Mouse (Mus musculus) embryonic facial prominence, embryonic 11.5 days (tissue): ENCODE data around the gene Gpcpd1. TPM values are rescaled to one million over a fixed set of nuclear protein-coding genes. Genes with fewer than 3 reads are reported as not detected.

ENCODE experiments used
- ATAC-seq: fragments of 200-750 bp; cut with Nextera tagmentation; replicated peaks from 2 replicates; pipeline ENCODE4 v1.8.0; 2017; ENCODE audit warnings: low read depth; ENCODE audit not compliant: insufficient number of reproducible peaks, low FRiP score, low TSS enrichment
- DNase-seq: peaks from one replicate; pipeline ENCODE4 v3.0.0-alpha.2; 2015; ENCODE audit warnings: low spot score
- H3K27ac ChIP-seq: fragments of 300-500 bp; sonication (generic); replicated peaks from 2 replicates; pipeline ENCODE4 v1.5.1; 2014; ENCODE audit warnings: mild to moderate bottlenecking, low read depth, low read length, control low read depth
- H3K27me3 ChIP-seq: fragments of 300-500 bp; sonication (generic); 2 replicates; pipeline ENCODE4 v1.6.1; 2014; ENCODE audit warnings: mild to moderate bottlenecking, low read length, moderate library complexity, mixed read lengths; ENCODE audit not compliant: control insufficient read depth, insufficient read depth
- H3K36me3 ChIP-seq: fragments of 300-500 bp; sonication (generic); replicated peaks from 2 replicates; pipeline ENCODE4 v1.6.1; 2014; ENCODE audit warnings: low read depth, mild to moderate bottlenecking, low read length, moderate library complexity, mixed read lengths; ENCODE audit not compliant: control insufficient read depth, insufficient read depth
- H3K4me1 ChIP-seq: fragments of 300-500 bp; sonication (generic); 2 replicates; pipeline ENCODE4 v1.6.1; 2014; ENCODE audit warnings: low read length, mixed read lengths; ENCODE audit not compliant: control insufficient read depth, insufficient read depth
- H3K4me2 ChIP-seq: fragments of 300-500 bp; sonication (generic); 2 replicates; pipeline ENCODE4 v1.6.1; 2014; ENCODE audit warnings: low read depth, mild to moderate bottlenecking, control low read depth, low read length, moderate library complexity
- H3K4me3 ChIP-seq: fragments of 300-500 bp; sonication (generic); 2 replicates; pipeline ENCODE4 v1.5.1; 2014; ENCODE audit warnings: low read depth, low read length, control low read depth
- H3K9ac ChIP-seq: fragments of 300-500 bp; sonication (generic); replicated peaks from 2 replicates; pipeline ENCODE4 v1.6.1; 2014; ENCODE audit warnings: mild to moderate bottlenecking, control low read depth, low read length
- H3K9me3 ChIP-seq: fragments of 300-500 bp; sonication (generic); replicated peaks from 2 replicates; pipeline ENCODE4 v1.6.1; 2016; ENCODE audit warnings: mild to moderate bottlenecking, low read length, inconsistent platforms, mixed read lengths; ENCODE audit not compliant: control insufficient read depth
- WGBS: fragments of 180-500 bp; shearing (Covaris S2); extraction: QIAGEN DNeasy Blood & Tissue Kit; methylation state at CpG from one replicate; pipeline ENCODE4 v1.1.7; 2014; 5-methylcytosine and 5-hydroxymethylcytosine counted together
- polyA plus RNA-seq: library from polyadenylated mRNA; unstranded; fragments of >200 nt; fragmentation: Nextera tagmentation; extraction: Ambion mirVana; gene quantifications from 2 replicates; pipeline ENCODE4 v1.2.1, GENCODE M21; 2014

Gene Gpcpd1
- polyA plus RNA-seq, 1 experiment from 2014 or later = 40.1 TPM

DNA sequence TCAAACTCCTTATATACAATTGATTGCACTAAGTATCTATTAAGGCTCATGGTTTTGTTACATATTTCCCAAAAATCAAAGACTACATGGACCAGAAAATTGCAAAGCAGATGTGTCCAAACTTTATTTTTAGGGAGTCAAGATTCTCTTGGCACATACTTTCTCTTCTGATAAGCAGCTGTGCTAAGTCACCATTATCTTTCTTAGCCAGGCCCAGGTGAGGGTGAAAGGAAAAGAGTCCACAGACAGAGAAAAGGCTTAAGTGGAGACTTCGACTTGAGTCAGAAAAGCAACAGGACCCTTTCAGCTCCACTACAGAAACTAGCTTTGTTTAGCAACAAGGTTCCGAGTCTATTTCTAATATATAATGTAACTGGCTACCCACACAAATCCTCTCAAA, 14.2 kb downstream of the Gpcpd1 start:
- Histone ChIP-seq H3K27ac (no peak overlapping the region), H3K4me1 (no peaks in the 10 kb centered on the region), H3K9me3 (no peaks in the 10 kb centered on the region), H3K4me3 (no peak overlapping the region), H3K4me2 (no peak overlapping the region), H3K9ac (no peak overlapping the region), H3K36me3 (no peaks in the 10 kb centered on the region; the same call in 1 of the 2 replicates), H3K27me3 (no peaks in the 10 kb centered on the region)
- WGBS = 84% methylated on average over 2 of the region's 2 CpGs
- ATAC-seq (no peak), DNase-seq (no peak)

DNA sequence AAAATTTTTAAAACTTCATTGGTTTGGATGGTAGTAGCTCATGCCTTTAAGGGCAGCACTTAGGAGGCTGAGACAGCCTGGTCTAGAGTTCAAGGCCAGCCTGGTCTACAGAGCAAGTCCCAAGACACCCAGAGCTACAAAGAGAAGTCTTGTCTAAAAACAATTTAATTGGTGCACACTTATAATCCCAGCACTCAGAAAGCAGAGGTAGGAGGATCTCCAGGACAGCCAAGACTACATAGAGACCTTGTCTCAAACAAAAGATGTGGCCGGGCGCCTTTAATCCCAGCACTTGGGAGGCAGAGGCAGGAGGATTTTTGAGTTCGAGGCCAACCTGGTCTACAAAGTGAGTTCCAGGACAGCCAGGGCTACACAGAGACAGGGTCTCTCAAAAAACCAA, 14.9 kb downstream of the Gpcpd1 start:
- H3K36me3 ChIP-seq = no peaks in the 10 kb centered on the region; the same call in 1 of the 2 replicates
- no peak overlapping the region for H3K4me2 ChIP-seq
- H3K4me1 ChIP-seq = no peaks in the 10 kb centered on the region
- ATAC-seq = no peak
- no peak for DNase-seq
- H3K27me3 ChIP-seq = no peaks in the 10 kb centered on the region
- H3K9ac ChIP-seq = no peak overlapping the region
- no peaks in the 10 kb centered on the region for H3K9me3 ChIP-seq
- no peak overlapping the region for H3K27ac ChIP-seq
- no peak overlapping the region for H3K4me3 ChIP-seq
- 94% methylated on average over 3 of the region's 3 CpGs for WGBS

DNA sequence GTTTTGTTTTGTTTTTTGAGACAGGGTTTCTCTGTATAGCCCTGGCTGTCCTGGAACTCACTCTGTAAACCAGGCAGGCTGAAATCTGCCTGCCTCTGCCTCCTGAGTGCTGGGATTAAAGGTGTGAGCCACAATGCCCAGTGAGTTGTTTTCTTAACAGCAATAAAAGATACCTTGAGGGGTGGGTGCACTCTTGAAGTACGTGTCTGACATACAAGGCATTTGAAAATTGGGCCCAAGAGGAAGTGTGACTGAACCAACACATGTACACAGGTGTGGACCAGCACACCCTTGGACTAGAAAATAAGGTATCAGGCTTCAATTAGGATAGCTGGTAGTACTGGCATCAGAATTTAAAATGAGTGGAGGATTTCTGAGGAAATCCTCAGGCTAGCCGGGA, 16.2 kb downstream of the Gpcpd1 start:
- H3K4me2 ChIP-seq = no peak overlapping the region
- H3K4me3 ChIP-seq = no peak overlapping the region
- ATAC-seq = no peak
- no peaks in the 10 kb centered on the region for H3K9me3 ChIP-seq
- no peaks in the 10 kb centered on the region for H3K27me3 ChIP-seq
- H3K27ac ChIP-seq = no peak overlapping the region
- no peak for DNase-seq
- H3K36me3 ChIP-seq = no peaks in the 10 kb centered on the region; the same call in 1 of the 2 replicates
- no peaks in the 10 kb centered on the region for H3K4me1 ChIP-seq
- H3K9ac ChIP-seq = no peak overlapping the region
- 90% methylated on average over 2 of the region's 2 CpGs for WGBS

DNA sequence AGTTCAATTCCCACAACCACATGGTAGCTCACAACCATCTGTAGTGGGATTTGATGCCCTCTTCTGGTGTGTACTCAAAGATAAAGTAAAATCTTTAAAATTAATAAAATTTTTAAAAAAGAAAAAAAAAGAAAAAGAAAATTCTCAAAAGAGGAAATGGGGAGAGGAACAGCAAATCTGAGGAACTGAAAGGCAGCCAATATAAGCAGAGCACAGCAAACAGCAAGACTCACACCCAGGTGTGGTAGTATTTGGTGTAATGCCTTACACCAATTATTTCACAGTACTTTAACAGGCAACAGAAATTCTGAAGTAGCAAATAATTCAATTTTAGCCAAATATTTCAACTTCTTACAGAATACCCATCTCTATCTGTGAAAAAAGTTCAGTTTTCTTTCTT, 16.7 kb downstream of the Gpcpd1 start:
- no peak for ATAC-seq
- Histone ChIP-seq H3K4me1 (no peaks in the 10 kb centered on the region), H3K9me3 (no peaks in the 10 kb centered on the region), H3K27me3 (no peaks in the 10 kb centered on the region), H3K4me3 (no peak overlapping the region), H3K9ac (no peak overlapping the region), H3K36me3 (no peaks in the 10 kb centered on the region; the same call in none of the 2 replicates), H3K27ac (no peak overlapping the region), H3K4me2 (no peak overlapping the region)
- DNase-seq = no peak

DNA sequence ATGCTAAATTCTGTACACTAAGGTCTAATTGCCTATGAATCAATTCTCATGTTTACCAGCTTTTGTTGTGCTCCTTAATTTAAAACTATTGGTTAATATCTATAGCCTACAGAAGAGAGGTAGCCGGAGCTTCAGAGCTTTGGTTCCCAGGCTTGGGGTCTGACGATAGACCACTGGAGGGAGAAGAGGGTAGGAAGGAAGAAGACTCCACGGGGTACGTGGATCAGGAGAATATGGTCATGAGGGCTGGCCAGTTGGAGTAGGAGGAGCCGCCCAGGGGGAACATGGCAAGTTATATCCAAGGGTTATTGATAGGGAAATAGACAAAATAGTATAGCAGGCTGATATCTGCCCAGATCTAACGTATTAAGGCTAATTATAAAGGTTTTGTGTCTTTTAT, 17.8 kb downstream of the Gpcpd1 start:
- no peak for DNase-seq
- WGBS = 92% methylated on average over 6 of the region's 6 CpGs
- Histone ChIP-seq H3K9ac (no peak overlapping the region), H3K4me1 (no peaks in the 10 kb centered on the region), H3K4me2 (no peak overlapping the region), H3K27me3 (no peaks in the 10 kb centered on the region), H3K4me3 (no peak overlapping the region), H3K36me3 (no peaks in the 10 kb centered on the region; the same call in none of the 2 replicates), H3K9me3 (no peaks in the 10 kb centered on the region), H3K27ac (no peak overlapping the region)
- ATAC-seq = no peak

DNA sequence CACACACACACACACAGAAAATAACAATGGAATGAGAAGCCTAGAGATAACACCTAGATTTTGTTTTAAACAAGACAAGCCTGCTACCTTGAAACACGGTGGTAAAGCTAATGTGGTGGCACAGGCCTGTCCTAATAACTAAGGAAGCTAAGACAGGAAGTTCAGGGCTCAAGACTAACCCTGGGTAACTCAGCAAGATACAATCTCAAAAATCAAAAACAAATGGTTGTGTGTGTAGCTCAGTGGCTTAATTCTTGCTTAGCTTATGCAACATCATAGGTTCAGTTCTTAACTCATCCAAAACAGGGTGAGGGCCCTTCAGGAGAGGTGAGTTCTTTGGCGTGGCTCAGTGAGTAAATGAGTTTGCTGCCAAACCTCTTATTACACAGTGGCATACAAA, 20.1 kb downstream of the Gpcpd1 start:
- H3K9ac ChIP-seq = no peak overlapping the region
- no peaks in the 10 kb centered on the region for H3K4me1 ChIP-seq
- H3K36me3 ChIP-seq = no peaks in the 10 kb centered on the region; the same call in none of the 2 replicates
- no peak overlapping the region for H3K27ac ChIP-seq
- H3K27me3 ChIP-seq = no peaks in the 10 kb centered on the region
- 80% methylated on average over 2 of the region's 2 CpGs for WGBS
- H3K4me2 ChIP-seq = no peak overlapping the region
- H3K4me3 ChIP-seq = no peak overlapping the region
- ATAC-seq (no peak), DNase-seq (no peak)
- H3K9me3 ChIP-seq = no peaks in the 10 kb centered on the region

DNA sequence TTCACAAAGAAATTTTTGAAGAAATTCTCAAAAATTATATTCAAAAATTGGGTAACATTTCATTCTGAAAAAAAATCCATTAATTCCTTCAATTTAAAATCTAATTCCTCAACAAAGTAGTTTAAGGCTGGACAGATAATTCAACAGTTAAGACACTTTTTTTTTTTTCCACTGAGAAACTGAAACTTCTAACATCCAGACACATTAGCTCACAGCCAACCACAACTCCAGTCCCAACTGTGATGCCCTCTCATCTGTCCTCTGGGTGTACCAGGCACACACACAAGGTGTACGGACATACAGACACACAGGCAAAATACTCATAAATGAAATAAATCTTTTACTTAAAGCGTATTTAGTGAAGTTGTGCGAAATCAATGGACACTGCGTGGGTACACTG, 25.7 kb downstream of the Gpcpd1 start:
- no peak overlapping the region for H3K9ac ChIP-seq
- no peak overlapping the region for H3K4me2 ChIP-seq
- H3K9me3 ChIP-seq = no peaks in the 10 kb centered on the region
- H3K36me3 ChIP-seq = no peaks in the 10 kb centered on the region; the same call in none of the 2 replicates
- DNase-seq = no peak
- H3K27ac ChIP-seq = no peak overlapping the region
- no peak for ATAC-seq
- H3K4me3 ChIP-seq = no peak overlapping the region
- H3K4me1 ChIP-seq = no peaks in the 10 kb centered on the region
- 94% methylated on average over 4 of the region's 4 CpGs for WGBS
- H3K27me3 ChIP-seq = no peaks in the 10 kb centered on the region

DNA sequence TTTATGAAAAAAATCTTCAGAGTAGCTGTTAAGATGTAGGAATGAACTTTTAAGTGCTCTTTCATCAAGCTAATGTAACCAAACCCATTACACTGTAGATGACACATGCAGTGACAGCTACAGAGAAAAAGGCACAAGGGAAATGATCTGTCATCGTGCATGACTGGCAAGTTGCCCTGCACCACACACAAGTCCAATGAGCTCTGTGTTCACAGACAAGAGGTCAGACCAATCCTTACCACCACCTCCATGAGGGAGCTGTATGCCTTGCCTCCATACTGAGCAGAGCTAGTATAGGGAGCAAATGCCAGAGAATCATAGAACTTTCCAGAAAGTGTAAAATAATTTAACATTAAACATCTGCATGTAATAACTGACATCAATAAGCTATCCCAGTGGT, 59.7 kb downstream of the Gpcpd1 start:
- Histone ChIP-seq H3K9me3 (no peaks in the 10 kb centered on the region), H3K4me2 (no peak overlapping the region), H3K4me3 (no peak overlapping the region), H3K27me3 (no peaks in the 10 kb centered on the region), H3K36me3 (no peaks in the 10 kb centered on the region; the same call in 1 of the 2 replicates), H3K27ac (no peak overlapping the region), H3K4me1 (no peaks in the 10 kb centered on the region), H3K9ac (no peak overlapping the region)
- DNase-seq (no peak), ATAC-seq (no peak)
- 74% methylated on average over 1 of the region's 1 CpGs for WGBS
